Mouse (Mus musculus) C2C12 (cell line): ENCODE measurements at regions not wholly inside any gene's neighbourhood (a gene's known extent, or its start where the extent isn't known, plus 50 kb on each side); places are given as distances from the start of the nearest gene placed in this dataset.

Experiments
- CEBPB ChIP-seq: IDR thresholded peaks from one replicate; pipeline ENCODE4 v1.6.1; 2011; ENCODE audit warnings: low read depth, mild to moderate bottlenecking, control low read depth, moderate library complexity
- CTCF ChIP-seq: IDR thresholded peaks from one replicate; pipeline ENCODE4 v1.5.1; 2011; ENCODE audit not compliant: control insufficient read depth, insufficient read depth, insufficient read length
- FOSL1 ChIP-seq: IDR thresholded peaks from one replicate; pipeline ENCODE4 v1.8.0; 2011; ENCODE audit warnings: mild to moderate bottlenecking, low read length; ENCODE audit not compliant: poor library complexity, insufficient read depth, severe bottlenecking
- MAX ChIP-seq: IDR thresholded peaks from one replicate; pipeline ENCODE4 v1.6.1; 2011; ENCODE audit warnings: mild to moderate bottlenecking, control low read depth
- MYOD1 ChIP-seq: IDR thresholded peaks from one replicate; pipeline ENCODE4 v1.6.1; 2011; ENCODE audit warnings: low read depth; ENCODE audit not compliant: control insufficient read depth, insufficient read length
- MYOG ChIP-seq: IDR thresholded peaks from one replicate; pipeline ENCODE4 v1.6.1; 2011; ENCODE audit not compliant: control insufficient read depth, insufficient read length; ENCODE audit errors: extremely low read depth
- USF1 ChIP-seq: IDR thresholded peaks from one replicate; pipeline ENCODE4 v1.6.1; 2011; ENCODE audit warnings: low read depth, mild to moderate bottlenecking, control low read depth, moderate library complexity

DNA sequence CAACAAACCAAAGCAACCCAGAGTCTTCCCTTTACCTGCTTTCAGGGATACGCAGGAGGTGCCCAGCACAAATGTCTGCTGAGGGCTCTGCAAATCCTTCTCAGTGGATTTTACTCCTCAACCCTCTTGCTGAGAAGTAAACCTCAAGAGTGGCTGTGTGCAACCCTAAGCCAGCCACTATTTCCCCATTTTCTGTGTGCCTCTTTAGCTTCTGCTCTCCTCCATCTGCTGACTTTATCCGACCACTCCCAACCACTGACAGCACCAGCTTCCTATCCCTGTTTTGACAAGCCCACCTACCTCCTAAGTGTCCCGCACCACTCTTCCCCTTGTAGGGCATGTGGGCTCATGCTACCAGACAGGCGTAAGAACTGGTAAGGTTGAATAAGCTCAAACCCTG, 56.5 kb upstream of the Serbp1 start:
- TF ChIP-seq CTCF (no peak), USF1 (no peak), CEBPB (no peak), MAX (no peak), MYOG (no peak), MYOD1 (no peak), FOSL1 (no peak)
